Mouse (Mus musculus) forebrain, embryonic 14.5 days (tissue): Measurements from ENCODE around the gene Cyp2j5. TPM values are rescaled to one million over a fixed set of nuclear protein-coding genes. Genes with fewer than 3 reads are reported as not detected.
A peak's percentile ranks its signal among the peaks of the same experiment; 100 is the strongest.

Experiments used
- ATAC-seq: fragments of 200-750 bp; cut with Nextera tagmentation; 2 replicates; pipeline ENCODE4 v1.8.0; 2017; ENCODE audit warnings: mild to moderate bottlenecking, moderate library complexity
- DNase-seq: peaks from one replicate; pipeline ENCODE4 v3.0.0-alpha.2; 2015; ENCODE audit warnings: low spot score
- H3K27ac ChIP-seq: fragments of 300-500 bp; sonication (generic); 2 replicates; pipeline ENCODE4 v1.5.1; 2014; ENCODE audit warnings: low read depth, mild to moderate bottlenecking, control low read depth, low read length, moderate library complexity
- H3K27me3 ChIP-seq: fragments of 300-500 bp; sonication (generic); replicated peaks from 2 replicates; pipeline ENCODE4 v1.6.1; 2014; ENCODE audit warnings: low read length, control low read depth, mixed read lengths; ENCODE audit not compliant: control insufficient read depth, insufficient read depth
- H3K36me3 ChIP-seq: fragments of 300-500 bp; sonication (generic); 2 replicates; pipeline ENCODE4 v1.6.1; 2014; ENCODE audit warnings: low read length, control low read depth; ENCODE audit not compliant: control insufficient read depth, insufficient read depth
- H3K4me1 ChIP-seq: fragments of 300-500 bp; sonication (generic); 2 replicates; pipeline ENCODE4 v1.6.1; 2014; ENCODE audit warnings: antibody characterized with exemption, low read length, control low read depth; ENCODE audit not compliant: control insufficient read depth, insufficient read depth
- H3K4me2 ChIP-seq: fragments of 300-500 bp; sonication (generic); 2 replicates; pipeline ENCODE4 v1.6.1; 2014; ENCODE audit warnings: mild to moderate bottlenecking, control low read depth, low read length
- H3K4me3 ChIP-seq: fragments of 300-500 bp; sonication (generic); 2 replicates; pipeline ENCODE4 v1.5.1; 2014; ENCODE audit warnings: low read depth, low read length, control low read depth
- H3K9ac ChIP-seq: fragments of 300-500 bp; sonication (generic); 2 replicates; pipeline ENCODE4 v1.6.1; 2014; ENCODE audit warnings: mild to moderate bottlenecking, low read length, control low read depth, moderate library complexity
- H3K9me3 ChIP-seq: fragments of 300-500 bp; sonication (generic); replicated peaks from 2 replicates; pipeline ENCODE4 v1.6.1; 2016; ENCODE audit warnings: low read length, control low read depth, mixed read lengths; ENCODE audit not compliant: control insufficient read depth
- WGBS: fragments of 180-500 bp; shearing (Covaris S2); extraction: QIAGEN DNeasy Blood & Tissue Kit; methylation state at CpG from one replicate; pipeline ENCODE4 v1.1.7; 2014; 5-methylcytosine and 5-hydroxymethylcytosine counted together
- polyA plus RNA-seq: library from polyadenylated mRNA; unstranded; fragments of >200 nt; fragmentation: Nextera tagmentation; extraction: Ambion mirVana; gene quantifications from 2 replicates; pipeline ENCODE4 v1.2.1, GENCODE M21; 2014

Cyp2j5 gene
- not detected in 2 replicates for polyA plus RNA-seq

DNA sequence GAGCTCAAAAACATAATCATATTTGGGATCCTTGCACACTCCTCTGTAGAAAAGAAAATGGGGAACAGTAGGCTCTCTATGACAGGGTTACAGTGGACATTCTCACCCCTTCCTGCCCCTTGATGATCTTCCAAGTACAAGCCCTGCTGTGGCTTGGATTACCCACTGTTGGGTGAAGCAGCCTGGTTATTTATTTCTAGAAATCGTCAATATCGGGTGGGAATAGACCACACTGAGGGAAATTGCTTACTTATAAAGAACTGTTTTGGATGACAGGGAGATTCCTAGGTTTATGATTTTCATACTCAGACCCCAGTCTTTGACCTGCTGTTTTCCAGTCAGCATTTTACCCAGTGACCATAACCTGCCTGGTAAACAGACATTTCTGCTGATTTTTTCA, at the start of gene Cyp2j5:
Gene Cyp2j5, minus strand, starts transcription at position 164 of the 400 bp plus-strand sequence.
- Histone ChIP-seq H3K36me3 (no peaks in the 10 kb centered on the region), H3K4me2 (no peak within 1 kb of the TSS), H3K9me3 (no peaks in the 10 kb centered on the region), H3K4me1 (no peaks in the 10 kb centered on the region), H3K9ac (no peak within 1 kb of the TSS), H3K27me3 (no peaks in the 10 kb centered on the region), H3K27ac (no peak within 1 kb of the TSS), H3K4me3 (no peak within 1 kb of the TSS)
- ATAC-seq (no peak), DNase-seq (no peak)
- WGBS: 94% methylated on average over 2 of the region's 2 CpGs

- WGBS: 51% methylated on average over 2 of the region's 2 CpGs
- no peaks in the 10 kb centered on the region for H3K27me3 ChIP-seq
- no peak overlapping the region for H3K4me2 ChIP-seq
- H3K27ac ChIP-seq: no peak overlapping the region
- no peaks in the 10 kb centered on the region for H3K36me3 ChIP-seq
- ATAC-seq (peak; percentile 34), DNase-seq (peak; percentile 84)
- H3K4me3 ChIP-seq: no peak overlapping the region
- H3K4me1 ChIP-seq: no peaks in the 10 kb centered on the region
- H3K9ac ChIP-seq: no peak overlapping the region
- no peaks in the 10 kb centered on the region for H3K9me3 ChIP-seq
Observed at GRCm38 (mm10) chr4:96705281-96705951, 41.5 kb upstream of the Cyp2j5 start.

- peak; percentile 74 for DNase-seq
- peak; percentile 65 for ATAC-seq
- H3K9ac ChIP-seq: no peak overlapping the region; the same call in 1 of the 2 replicates
- no peaks in the 10 kb centered on the region for H3K9me3 ChIP-seq
- no peaks in the 10 kb centered on the region for H3K27me3 ChIP-seq
- H3K4me2 ChIP-seq: no peak overlapping the region
- peak overlapping the region; percentile 89 for H3K27ac ChIP-seq
- no peak overlapping the region for H3K4me3 ChIP-seq
- H3K36me3 ChIP-seq: no peaks in the 10 kb centered on the region
- 45% methylated on average over 5 of the region's 5 CpGs for WGBS
- H3K4me1 ChIP-seq: peaks cover 13% of the 10 kb centered on the region; the same call in 1 of the 2 replicates
Observed at GRCm38 (mm10) chr4:96698218-96698561, 34.2 kb upstream of the Cyp2j5 start.

GRCm38 (mm10) chr4:96697511-96698217, 33.7 kb upstream of the Cyp2j5 start:
- WGBS: 36% methylated on average over 15 of the region's 15 CpGs
- no peak overlapping the region; the same call in 1 of the 2 replicates for H3K9ac ChIP-seq

GRCm38 (mm10) chr4:96696614-96697360, 32.8 kb upstream of the Cyp2j5 start:
- DNase-seq (peak; percentile 96), ATAC-seq (peak; percentile 82)
- Histone ChIP-seq H3K27ac (peak overlapping the region; percentile 89), H3K4me3 (no peak overlapping the region), H3K9me3 (no peaks in the 10 kb centered on the region), H3K27me3 (no peaks in the 10 kb centered on the region), H3K9ac (no peak overlapping the region), H3K4me1 (peaks cover 13% of the 10 kb centered on the region; the same call in 1 of the 2 replicates), H3K36me3 (no peaks in the 10 kb centered on the region), H3K4me2 (peak overlapping the region; percentile 33; the same call in 1 of the 2 replicates)
- 35% methylated on average over 13 of the region's 13 CpGs for WGBS

More at GRCm38 (mm10) chr4:96697511-96698217, 33.7 kb upstream of the Cyp2j5 start:
- Histone ChIP-seq H3K4me3 (no peak overlapping the region), H3K4me1 (peaks cover 13% of the 10 kb centered on the region; the same call in 1 of the 2 replicates), H3K36me3 (no peaks in the 10 kb centered on the region), H3K27me3 (no peaks in the 10 kb centered on the region), H3K9me3 (no peaks in the 10 kb centered on the region), H3K4me2 (no peak overlapping the region; the same call in 1 of the 2 replicates), H3K27ac (peak overlapping the region; percentile 89)
- peak; percentile 90 for DNase-seq
- ATAC-seq: peak; percentile 83

GRCm38 (mm10) chr4:96687358-96687803, 23.4 kb upstream of the Cyp2j5 start:
- Histone ChIP-seq H3K9ac (no peak overlapping the region), H3K36me3 (no peaks in the 10 kb centered on the region), H3K4me3 (no peak overlapping the region), H3K9me3 (no peaks in the 10 kb centered on the region), H3K27me3 (no peaks in the 10 kb centered on the region), H3K4me2 (no peak overlapping the region), H3K27ac (no peak overlapping the region), H3K4me1 (no peaks in the 10 kb centered on the region)
- DNase-seq (no peak), ATAC-seq (no peak)
- WGBS: 31% methylated on average over 2 of the region's 2 CpGs

DNA sequence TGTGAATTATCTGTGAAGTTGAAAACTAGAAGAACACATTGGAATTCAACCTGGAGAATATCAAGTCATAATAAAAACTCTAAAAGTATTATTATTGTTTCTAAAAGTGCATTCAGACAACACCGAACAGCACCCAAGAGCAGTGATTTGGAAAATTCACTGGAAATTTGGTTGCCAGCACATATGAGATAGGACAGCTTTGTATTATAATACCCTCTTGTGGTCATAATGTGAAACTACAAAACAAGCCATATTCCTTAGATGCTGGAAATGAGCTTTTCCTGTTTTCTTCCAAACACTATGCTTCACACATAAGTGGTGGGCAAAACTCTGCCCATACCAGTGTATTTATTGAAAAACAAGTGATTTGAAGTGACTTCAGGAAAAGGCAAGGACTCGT, 19.5 kb upstream of the Cyp2j5 start:
- WGBS: 41% methylated on average over 2 of the region's 2 CpGs

DNA sequence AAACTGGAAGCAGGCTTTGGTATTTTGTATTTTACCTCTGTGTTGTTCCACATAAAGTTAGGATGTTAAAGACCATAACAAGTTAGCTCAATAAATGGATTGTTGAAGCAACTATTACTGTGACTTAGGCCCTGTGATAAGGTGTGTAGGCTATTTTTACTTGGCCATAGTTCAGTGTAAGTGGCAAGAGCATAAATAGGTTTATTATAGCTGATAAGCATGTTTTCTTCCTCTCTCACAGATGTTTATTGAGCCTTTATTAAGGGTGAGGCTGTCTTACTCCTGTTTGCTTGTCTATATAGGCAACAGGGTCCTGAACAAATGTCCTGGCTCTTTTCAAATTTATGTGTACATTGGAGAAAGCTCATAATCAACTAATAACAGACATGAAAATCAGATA, 17.0 kb upstream of the Cyp2j5 start:
- no peak overlapping the region for H3K4me2 ChIP-seq
- no peak for ATAC-seq
- no peak for DNase-seq
- H3K4me3 ChIP-seq: no peak overlapping the region
- H3K27ac ChIP-seq: no peak overlapping the region
- no peaks in the 10 kb centered on the region for H3K9me3 ChIP-seq
- no peaks in the 10 kb centered on the region for H3K27me3 ChIP-seq
- no peaks in the 10 kb centered on the region for H3K4me1 ChIP-seq
- H3K36me3 ChIP-seq: no peaks in the 10 kb centered on the region
- H3K9ac ChIP-seq: no peak overlapping the region

More for the DNA sequence above, 19.5 kb upstream of the Cyp2j5 start:
- no peaks in the 10 kb centered on the region for H3K27me3 ChIP-seq
- no peak overlapping the region for H3K4me3 ChIP-seq
- DNase-seq (peak; percentile 76), ATAC-seq (peak; percentile 67; the same call in 1 of the 2 replicates)
- no peak overlapping the region for H3K9ac ChIP-seq
- H3K36me3 ChIP-seq: no peaks in the 10 kb centered on the region
- H3K4me2 ChIP-seq: no peak overlapping the region
- H3K4me1 ChIP-seq: no peaks in the 10 kb centered on the region
- H3K27ac ChIP-seq: no peak overlapping the region
- no peaks in the 10 kb centered on the region for H3K9me3 ChIP-seq
